Mouse (Mus musculus) gastrocnemius, adult 18-20 months (tissue): Measurements from ENCODE around the gene BC017158. TPM values are rescaled to one million over a fixed set of nuclear protein-coding genes. Genes with fewer than 3 reads are reported as not detected.
A peak's percentile ranks its signal among the peaks of the same experiment; 100 is the strongest.
"Not testable (repeated sequence)": the region's sequence is repeated elsewhere in the genome, so short reads cannot be mapped to it uniquely, and the experiment has no call there.

Source experiments
- DNase-seq: peaks from one replicate; pipeline ENCODE4 v3.0.0; 2021; ENCODE audit warnings: low spot score
- long read RNA-seq, 2 experiments: library from polyadenylated mRNA; stranded (forward); transcript quantifications; one replicate each; pipeline ENCODE4 v2.0.0; 2021
- total RNA-seq, 2 experiments: library from RNA; stranded (reverse); gene quantifications; 2 replicates each; pipeline ENCODE4 v1.2.3; 2021

The BC017158 gene
- 1 to 10 TPM; 2.2 to 2.7 TPM for total RNA-seq
- long read RNA-seq, experiment 1, partial matches to known transcripts: 0 of 3 reads
- long read RNA-seq, experiment 1, other reads (novel, unspliced or antisense): 0 of 3 reads
- long read RNA-seq, experiment 2, partial matches to known transcripts: 1 of 3 reads
- long read RNA-seq, experiment 2, other reads (novel, unspliced or antisense): 0 of 3 reads

- DNase-seq: peak; percentile 76
These were observed at the start of gene BC017158 for GRCm38 (mm10) chr7:128297617-128298480. BC017158 (minus strand) TSS chr7:128298170.

GRCm38 (mm10) chr7:128346991-128347390 lies 49.0 kb upstream of the BC017158 start:
- no peak for DNase-seq

DNA sequence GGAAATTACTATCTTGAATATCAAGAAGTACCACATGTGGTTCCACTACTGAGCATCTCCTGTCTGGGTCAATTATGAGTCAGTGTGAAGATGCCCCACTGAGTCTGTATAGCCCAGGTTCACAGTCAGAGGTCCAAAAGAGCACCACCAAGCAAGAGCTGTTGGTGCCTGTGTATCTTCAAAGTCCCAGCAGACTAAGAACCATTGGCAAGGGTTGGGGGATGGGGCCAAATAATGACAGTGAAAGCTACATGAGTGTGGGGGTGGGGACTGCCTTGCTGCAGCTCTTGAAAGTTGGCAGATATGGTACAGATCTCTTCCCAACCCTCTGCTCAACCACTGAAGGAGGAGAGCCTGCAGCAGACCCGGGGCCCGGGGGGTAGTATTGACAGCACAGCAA lies 48.6 kb upstream of the BC017158 start:
- no peak for DNase-seq

DNA sequence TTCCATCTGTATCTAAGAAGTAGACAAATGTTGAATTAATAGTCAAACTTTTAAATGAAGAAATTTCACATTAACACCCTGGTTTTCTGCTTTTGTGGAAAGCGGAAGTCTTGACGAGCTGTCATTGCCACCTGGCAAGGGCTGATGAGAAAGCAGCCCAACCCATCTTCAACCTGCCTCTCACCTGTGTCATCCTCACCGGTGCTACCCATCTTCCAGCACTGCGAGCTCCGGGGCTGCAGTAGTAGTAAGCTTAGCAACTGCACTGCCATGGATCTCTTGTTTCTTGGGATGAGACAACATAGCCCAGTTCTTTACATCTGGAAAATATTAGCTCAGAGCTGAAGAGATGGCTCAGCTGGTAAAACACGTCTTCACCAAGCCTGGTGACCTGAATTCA lies 47.7 kb upstream of the BC017158 start:
- DNase-seq: no peak

DNA sequence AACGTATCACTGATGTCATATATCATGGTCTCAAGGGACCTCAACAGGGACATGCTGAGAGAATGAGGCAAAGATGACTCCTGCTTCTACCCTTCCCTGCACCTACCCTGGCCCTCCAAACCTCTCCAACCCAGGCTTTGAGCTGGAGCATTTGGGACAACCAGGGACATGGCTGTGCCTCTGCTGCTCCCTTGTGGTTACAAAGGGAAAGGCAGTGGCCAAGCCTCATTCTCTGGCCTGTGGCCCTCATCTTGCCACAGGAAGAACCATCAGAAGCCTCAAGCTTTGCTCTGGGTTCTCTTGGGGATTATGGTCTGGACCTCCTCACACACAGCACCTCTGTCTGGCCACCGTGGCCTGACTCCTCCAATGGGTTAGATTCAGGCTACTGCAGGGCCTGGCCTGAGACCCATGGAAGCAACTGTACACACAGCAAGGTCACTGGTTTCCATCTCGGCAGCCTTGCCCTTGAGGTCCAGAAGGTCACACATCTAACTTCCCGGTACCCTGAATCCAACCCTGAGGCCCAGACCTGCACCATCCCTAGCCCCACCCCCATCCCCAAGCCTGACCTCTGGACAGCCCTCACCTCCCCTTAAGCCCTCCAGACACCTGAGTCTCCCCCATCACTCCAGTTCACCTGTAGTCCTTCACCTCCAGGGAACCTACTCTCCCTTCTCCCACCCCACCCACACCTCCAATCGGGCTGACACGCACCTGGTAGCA lies 47.1 kb upstream of the BC017158 start:
- DNase-seq: peak; percentile 80

DNA sequence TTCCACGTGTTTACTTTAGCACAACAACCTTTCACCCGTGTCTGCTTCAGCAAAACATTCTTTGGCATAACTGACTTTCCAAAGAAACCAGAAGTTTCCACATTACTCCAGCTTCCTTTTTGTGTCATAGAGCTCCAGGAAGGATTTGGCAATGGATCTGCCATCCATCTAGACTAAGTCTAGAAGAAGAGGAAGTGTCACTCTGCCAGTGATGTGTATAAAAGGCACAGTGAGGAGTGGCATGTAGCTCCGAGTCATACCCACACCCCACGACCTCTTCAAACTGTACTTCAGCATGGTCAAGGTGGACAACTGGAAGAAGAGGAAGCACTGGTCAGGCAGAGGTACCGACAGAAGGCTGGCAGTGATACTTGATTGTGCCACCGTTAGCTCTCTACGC lies 46.5 kb upstream of the BC017158 start:
- no peak for DNase-seq

GRCm38 (mm10) chr7:128342691-128343090 lies 44.7 kb upstream of the BC017158 start:
- DNase-seq: not testable (repeated sequence)

GRCm38 (mm10) chr7:128340321-128340720 lies 42.4 kb upstream of the BC017158 start:
- DNase-seq: not testable (repeated sequence)

DNA sequence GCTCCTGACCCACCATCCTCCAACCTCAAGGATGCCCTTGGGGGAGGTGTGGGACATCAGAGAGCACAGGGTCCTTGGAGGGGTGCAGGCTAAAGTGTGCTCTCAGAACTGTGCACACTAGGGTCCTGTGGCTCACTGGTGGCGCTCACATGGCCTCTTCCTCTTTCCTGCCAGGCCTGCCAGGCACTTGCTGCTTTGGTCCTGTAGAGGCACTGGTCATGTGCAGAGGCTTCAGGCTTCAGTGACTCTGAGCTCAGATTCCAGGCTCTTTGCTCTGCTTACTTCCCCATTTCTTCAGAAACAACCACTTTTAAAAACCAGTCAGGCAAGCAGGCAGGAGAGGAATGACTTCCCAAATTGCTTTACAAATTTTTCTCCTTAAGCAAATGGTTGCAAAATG lies 34.9 kb upstream of the BC017158 start:
- no peak for DNase-seq

- no peak for DNase-seq
These were observed 33.0 kb upstream of the BC017158 start for GRCm38 (mm10) chr7:128330981-128331380.

- no peak for DNase-seq
These were observed 27.0 kb upstream of the BC017158 start for GRCm38 (mm10) chr7:128324977-128325376.

DNA sequence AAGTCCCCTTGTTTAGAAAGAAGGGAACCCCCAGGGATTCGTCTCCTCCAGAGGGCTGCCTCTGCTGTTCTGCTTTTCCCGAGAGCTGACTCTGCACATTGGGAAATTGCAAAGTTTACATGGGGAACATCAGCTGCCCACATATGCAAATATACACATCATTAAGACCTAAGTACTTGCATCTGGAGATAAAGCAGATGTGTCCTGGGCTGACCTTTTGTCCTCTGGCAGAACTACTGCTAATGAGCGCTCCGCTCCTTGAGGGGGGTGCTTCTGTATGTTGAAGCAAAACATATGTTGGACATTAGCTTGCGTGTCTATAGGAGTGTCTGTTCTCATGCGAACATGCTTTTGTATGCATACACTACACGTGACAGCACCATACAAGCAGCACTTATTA lies 23.3 kb upstream of the BC017158 start:
- no peak for DNase-seq

- no peak for DNase-seq
These were observed 22.3 kb upstream of the BC017158 start for GRCm38 (mm10) chr7:128320219-128320816.

- DNase-seq: no peak
These were observed 21.2 kb upstream of the BC017158 start for GRCm38 (mm10) chr7:128319140-128319539.

- no peak for DNase-seq
These were observed 19.0 kb upstream of the BC017158 start for GRCm38 (mm10) chr7:128317011-128317410.

GRCm38 (mm10) chr7:128314491-128314890 lies 16.5 kb upstream of the BC017158 start:
- no peak for DNase-seq

DNA sequence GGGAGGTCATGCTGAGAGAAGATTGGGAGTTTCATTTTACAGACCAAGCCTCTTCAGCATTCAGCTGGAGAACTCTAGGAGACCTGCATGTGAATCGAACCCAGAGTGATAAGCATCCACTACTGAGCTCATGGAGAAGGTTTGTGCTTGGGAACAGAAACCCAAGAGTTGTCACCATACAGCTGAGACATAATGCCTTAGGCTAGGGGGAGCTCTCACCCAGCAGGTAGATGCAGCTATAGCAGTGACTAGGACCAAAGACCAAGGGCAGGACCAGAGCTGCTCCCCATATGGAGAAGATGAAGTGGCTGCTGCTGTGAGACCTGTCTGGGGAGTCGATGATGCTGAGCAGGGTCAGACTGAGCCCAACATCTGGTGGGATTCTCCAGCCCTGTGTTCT lies 15.6 kb upstream of the BC017158 start:
- DNase-seq: no peak

- no peak for DNase-seq
These were observed 14.5 kb upstream of the BC017158 start for GRCm38 (mm10) chr7:128312375-128313059.

DNA sequence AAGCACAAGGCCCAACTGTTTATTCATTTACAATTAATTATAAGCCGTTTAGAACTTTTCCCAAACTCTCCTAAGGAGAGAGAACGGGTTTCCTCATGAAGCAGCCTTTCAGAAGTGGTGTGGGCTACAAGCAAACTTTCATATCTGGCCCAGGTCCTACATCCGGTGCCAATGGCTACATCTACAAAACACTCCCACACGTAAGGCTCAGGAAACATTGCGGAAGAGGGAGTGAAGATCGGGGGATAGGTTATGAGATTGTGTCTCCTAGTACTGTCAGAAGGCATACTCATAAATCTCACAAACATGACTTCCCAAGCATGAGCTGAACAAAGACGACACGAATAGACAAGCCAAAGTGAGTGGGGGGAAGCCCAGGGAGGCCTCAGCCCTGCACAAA lies 13.8 kb upstream of the BC017158 start:
- no peak for DNase-seq

DNA sequence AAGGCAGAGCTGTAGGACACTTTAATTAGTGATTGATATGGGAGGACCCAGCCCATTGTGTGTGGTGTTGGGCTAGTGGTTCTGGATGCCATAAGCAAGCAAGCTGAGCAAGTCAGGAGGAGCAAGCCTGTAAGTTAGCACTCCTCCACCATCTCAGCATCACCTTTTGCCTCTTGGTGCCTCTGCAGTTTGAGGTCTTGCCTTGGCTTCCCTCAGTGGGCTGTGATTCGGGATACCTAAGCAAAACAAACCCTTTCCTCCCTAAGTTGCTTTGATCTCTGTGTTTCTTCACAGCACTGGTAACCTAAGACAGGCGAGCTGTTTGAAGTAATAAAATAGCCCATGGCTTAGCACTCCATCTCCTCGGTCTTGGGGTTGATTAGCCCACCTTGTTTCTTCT lies 13.3 kb upstream of the BC017158 start:
- no peak for DNase-seq

DNA sequence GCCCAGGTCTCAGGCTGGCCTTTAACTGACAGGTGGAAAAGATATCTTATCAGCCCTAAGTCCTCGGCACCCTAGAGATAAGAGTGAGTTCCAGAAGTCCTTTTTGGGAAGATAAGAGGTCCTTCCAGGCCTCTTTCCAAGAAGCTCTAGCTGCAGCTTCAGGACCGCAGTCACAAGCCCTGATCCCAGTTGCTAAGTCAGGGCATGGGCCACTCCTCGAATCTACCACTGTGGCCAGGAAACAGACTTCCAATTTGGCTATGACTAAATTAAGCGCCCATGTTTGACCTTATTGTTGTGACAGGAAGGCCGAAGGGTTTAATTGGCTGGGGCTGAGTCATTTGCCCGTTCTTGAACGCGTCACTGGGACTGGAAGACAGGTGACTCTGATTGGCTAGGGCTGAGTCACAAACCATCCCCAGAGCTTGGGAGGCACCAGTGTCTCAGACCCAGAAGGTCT lies 12.3 kb upstream of the BC017158 start:
- peak; percentile 14 for DNase-seq
